Mouse (Mus musculus) lung, postnatal 0 days (tissue): ENCODE results near the gene Aph1c.

Experiments
- CTCF ChIP-seq: IDR thresholded peaks from 2 replicates; pipeline ENCODE4 v1.5.1; 2016; ENCODE audit warnings: antibody characterized with exemption, mild to moderate bottlenecking
- EP300 ChIP-seq: IDR thresholded peaks from 2 replicates; pipeline ENCODE4 v1.6.1; 2016; ENCODE audit warnings: antibody characterized with exemption, mild to moderate bottlenecking, control low read depth

- TF ChIP-seq EP300 (no peak), CTCF (no peak)
Measured at GRCm38 (mm10) chr9:66878899-66879298, 44.4 kb upstream of the Aph1c start.
